Mouse (Mus musculus) heart, adult 2 months (tissue): ENCODE measurements at regions not wholly inside any gene's neighbourhood (a gene's known extent, or its start where the extent isn't known, plus 50 kb on each side); places are given as distances from the start of the nearest gene placed in this dataset.

Experiments used
- CTCF ChIP-seq: fragments of 200-600 bp; IDR thresholded peaks from 2 replicates; pipeline ENCODE4 v1.8.1; 2022; ENCODE audit warnings: antibody characterized with exemption, mild to moderate bottlenecking, moderate library complexity
- POLR2A ChIP-seq: fragments of 200-500 bp; IDR thresholded peaks from 2 replicates; pipeline ENCODE4 v1.6.1; 2011; ENCODE audit warnings: mild to moderate bottlenecking, low read depth, low read length, control low read depth; ENCODE audit not compliant: insufficient read depth

DNA sequence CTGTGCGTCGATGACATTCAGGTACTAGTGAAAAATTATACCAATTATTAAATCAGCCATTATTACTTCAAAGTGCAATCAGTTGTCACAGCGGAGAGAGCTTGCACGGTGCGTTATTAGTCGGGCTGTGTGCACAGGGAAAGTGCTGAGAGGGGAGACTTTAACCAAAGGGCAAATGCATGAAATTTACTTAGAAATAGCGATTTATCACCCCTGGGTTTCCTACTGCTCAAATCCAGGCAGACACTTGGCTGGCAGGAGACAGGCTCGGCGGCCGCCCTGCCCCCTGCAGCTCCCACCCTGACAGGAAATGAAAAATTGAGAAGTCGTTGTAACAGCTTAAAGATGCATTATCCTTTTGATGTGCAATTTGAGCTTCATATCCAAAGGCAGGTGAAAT lies 145.5 kb upstream of the Mvb12b start:
- TF ChIP-seq POLR2A = no peak
- no peak for TF ChIP-seq CTCF
